Mouse (Mus musculus): ENCODE data around the gene Pex7. TPM values are rescaled to one million over a fixed set of nuclear protein-coding genes. Genes with fewer than 3 reads are reported as not detected.

Gene Pex7
- total RNA-seq, 2 experiments from 2014 or later = 1.7 to 8.9 TPM

DNA sequence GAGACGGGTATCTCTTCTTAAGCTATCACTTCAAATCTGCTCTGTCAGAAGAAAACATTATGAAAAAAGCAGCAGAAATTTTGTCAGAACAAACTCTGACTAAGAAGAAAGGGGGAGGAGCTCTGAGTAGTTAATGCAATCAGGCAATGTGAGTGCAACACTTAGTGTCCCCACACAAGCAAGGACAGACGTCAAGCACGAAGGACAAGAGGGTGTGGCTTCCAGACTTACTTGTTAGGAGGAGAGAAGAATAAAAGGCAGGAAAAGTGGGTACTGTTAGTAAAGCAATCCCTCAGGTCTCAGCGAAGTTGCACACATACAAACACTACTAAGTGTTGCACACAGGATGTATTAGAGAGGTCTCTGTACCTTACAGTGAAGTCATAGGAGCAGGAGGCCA lies 23.1 kb downstream of the Pex7 start:
- ATAC-seq (replicated peaks; ENCODE audit: low FRiP score, poor library complexity, severe bottlenecking) = no peak

DNA sequence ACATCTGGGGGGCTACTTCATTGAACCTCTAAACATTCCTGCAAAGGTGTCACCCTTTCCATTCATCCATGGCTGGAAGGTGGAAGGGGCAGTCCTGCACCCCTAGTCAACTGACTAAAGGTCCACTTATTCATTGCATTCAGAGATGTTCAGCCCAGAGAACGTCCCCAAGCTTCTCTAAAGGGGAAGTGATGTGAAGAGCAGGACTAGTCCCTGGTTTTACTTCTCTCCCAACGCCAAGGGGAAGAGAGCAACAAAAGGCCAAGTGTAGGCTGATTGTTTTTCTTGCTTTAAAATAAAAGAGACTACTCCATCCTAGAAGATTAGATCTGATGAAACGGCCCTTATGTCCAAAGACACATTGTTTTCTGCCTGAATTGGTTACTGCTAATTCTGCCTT lies 27.1 kb downstream of the Pex7 start:
- ATAC-seq (replicated peaks; ENCODE audit: low FRiP score, poor library complexity, severe bottlenecking) = no peak

DNA sequence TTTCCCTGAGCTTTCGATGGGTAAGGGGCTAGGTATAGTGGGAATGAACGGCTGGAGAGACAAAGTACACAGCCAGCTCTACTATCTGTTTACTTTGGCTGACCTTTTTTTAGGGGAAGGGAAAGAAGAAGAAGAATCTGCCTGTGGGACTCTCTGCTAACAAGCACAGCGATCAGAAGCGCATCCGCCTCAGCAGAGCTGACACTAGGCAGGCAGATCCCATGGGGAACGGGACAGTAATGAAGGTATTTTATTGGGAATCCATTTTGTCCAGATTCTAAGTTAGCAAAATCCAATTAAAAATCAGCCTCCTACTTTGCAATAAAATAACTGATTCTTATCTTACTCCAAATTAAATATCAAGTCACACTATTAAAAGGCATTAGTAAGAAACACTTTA lies 28.3 kb downstream of the Pex7 start:
- no peak for ATAC-seq (replicated peaks; ENCODE audit: low FRiP score, poor library complexity, severe bottlenecking)

DNA sequence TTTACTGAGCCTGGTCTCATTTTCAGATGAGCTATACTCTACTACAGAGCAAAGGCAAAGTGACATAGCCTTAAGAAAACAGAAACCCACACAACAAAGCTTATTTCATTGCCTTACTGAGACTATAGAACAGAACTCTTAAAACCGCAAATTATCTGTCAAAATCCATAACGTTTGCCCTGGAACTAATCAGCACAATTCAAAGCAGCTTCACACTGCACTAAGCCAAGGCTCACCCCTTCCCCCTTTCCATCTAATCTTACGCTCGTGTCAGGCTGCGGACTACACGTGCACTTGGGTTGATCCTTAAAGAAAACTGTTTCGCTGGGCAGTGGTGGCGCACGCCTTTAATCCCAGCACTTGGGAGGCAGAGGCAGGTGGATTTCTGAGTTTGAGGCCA lies 29.8 kb downstream of the Pex7 start:
- ATAC-seq (replicated peaks; ENCODE audit: low FRiP score, poor library complexity, severe bottlenecking) = no peak

DNA sequence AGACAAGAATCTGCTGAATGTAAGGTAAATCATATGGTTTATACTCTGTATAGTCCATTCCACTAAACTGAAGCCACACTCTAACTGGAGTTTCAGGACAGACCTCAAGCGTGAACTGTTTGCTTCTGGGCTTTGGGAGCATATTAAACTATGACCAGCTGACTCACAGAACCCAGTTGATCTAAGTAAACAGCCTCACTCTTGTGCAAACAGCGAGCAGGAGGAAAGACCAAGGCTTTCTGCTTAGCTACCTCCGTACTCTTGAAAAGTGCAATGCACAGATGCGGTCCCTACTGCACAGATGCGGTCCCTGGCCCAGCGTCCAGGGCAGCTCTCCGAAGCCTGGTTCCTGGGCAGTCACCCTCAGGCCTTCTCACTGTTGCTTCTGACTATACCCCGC lies 30.2 kb downstream of the Pex7 start:
- no peak for ATAC-seq (replicated peaks; ENCODE audit: low FRiP score, poor library complexity, severe bottlenecking)

DNA sequence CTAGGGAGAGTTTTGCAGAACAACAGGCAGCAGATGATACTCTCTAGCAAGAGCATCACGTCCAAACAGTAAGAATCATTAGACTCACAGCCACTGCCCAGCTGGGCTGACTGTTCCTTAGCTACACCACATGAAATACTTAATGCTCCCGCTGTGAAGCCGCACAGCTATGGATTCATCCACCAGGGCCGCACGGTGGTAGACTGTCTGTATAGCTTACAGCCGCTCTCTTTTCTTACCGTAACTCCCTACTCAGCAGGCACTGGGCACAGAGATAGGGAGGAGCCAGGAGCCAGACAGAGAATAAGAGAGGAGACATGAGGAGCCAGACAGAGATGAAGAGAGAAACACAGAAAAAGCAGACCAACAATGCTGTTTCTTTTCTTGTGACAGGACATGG lies 30.8 kb downstream of the Pex7 start:
- no peak for ATAC-seq (replicated peaks; ENCODE audit: low FRiP score, poor library complexity, severe bottlenecking)

DNA sequence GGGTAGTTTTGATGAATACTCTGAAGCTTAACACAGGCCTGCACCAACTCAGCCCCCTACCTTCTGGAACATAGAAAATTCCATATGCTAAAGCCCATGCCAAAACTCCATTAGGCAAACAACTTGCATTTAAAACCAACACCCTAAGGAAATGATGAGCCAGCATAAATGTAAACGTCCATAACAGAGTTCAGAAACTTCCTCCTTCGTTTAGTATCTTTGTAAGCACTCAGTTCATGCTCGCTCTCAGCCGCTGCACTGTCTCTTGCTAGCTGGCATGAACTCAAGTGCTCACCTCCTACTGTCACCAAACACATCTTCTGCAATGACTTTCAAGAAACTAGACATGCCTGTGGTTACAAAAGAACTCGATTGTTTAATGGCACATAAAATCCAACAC lies 32.1 kb downstream of the Pex7 start:
- ATAC-seq (replicated peaks; ENCODE audit: low FRiP score, poor library complexity, severe bottlenecking) = no peak

DNA sequence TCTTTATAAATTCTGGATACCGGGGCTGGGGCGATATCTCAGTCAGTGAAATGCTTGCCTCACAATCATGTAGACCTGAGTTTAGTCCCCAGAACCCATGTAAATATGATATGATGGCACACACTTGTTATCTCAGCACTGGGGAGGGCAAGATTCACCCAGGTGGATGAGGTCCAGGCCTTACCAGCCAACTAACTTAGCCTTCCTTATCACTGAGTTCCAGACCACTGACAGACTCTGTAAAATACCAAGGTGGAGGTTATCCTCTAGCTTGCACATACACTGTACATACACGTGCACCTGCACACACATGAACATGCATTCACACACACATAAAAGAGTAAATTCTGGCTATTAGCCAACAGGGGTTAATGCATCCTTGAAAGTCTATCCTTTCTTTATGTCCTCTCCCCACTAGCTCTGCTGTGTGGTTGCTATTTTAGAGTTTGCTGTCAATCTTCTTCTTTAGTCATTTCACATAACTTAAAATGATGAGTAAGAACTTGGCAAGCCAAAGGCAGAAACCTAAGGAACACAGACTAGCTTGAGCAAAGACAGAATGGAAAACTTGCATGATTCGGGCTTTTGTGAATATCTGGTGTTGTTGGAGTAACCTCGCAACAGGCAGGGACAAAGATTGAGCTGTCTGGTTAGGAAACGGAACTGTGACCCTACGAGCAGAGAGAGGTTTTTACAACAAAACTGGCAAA lies 51.7 kb downstream of the Pex7 start:
- no peak for ATAC-seq (replicated peaks; ENCODE audit: low FRiP score, poor library complexity, severe bottlenecking)

DNA sequence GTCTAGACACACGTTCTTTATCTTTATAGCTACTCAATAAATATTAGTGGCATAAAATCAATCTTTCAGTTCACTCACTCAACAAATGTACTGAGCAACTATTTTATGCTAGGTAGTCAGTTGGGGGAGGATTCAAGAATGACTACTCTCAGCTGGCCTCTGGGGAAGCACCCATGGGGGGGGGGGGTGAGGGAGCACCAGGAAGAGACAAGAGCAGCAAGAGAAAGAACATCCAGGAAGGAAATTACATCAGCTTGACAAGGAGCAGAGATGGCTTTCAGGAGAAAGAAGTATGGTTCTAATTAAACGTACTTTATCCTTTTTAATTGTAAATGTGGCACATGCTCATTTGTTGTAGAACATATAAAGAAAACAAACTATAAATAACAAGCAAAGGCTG lies 53.9 kb downstream of the Pex7 start:
- no peak for ATAC-seq (replicated peaks; ENCODE audit: low FRiP score, poor library complexity, severe bottlenecking)

DNA sequence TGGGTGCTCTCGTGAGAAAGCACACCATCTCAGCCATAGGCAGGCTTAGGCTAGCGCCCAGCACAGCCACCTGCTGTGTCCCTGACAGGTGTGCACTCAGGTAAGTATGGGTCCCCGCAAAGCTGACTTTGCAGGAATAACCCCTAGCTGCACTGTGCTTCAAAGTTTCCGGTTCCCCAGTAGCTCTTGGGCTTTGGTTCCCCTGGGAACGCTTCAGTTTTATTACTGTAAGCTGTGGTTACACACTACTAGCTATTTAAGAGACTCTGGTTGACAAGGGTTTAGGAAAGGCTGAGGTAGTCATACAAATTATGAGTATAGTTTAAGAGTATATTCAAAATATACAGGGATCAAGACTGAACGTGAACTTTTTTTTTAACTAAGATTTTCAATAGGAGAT lies 54.7 kb downstream of the Pex7 start:
- no peak for ATAC-seq (replicated peaks; ENCODE audit: low FRiP score, poor library complexity, severe bottlenecking)

DNA sequence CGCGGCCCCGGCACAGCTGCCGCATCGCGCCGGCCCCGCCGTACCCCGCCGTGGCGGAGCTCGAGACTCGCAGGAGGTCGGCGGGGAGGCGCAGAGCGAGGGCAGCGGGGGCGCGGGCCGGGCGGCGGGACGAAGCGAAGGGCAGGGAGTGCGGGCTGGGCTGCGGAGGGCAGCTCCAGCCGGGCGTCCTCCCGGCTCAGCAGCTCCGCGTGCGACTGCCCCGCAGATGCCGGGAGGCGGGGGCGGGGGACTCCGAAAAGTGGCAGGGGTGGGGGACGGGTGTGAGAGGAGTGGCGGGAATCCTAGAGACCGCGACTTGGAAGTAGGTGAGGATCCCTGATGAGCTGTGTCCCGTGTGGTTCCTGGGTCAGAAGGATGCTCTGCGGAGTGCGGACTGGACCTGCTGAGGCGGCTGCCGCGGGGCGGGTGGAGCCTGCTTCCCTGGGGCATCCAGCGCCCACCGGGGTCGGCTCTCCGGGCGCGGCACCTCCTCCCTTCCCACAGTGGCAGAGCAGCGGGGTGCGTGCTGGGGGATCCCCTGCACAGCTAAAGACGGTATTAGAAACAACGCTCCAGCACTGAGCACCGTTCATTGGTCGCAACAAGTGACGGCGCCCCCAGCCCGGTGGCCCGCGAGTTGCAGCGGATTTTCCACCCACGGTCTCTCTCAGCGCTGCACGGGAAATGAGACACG lies 56.3 kb downstream of the Pex7 start, which contains the start of gene Slc35d3:
Slc35d3 (minus strand) TSS at position 462 of the 694 bp plus-strand sequence.
- no peak for ATAC-seq (replicated peaks; ENCODE audit: low FRiP score, poor library complexity, severe bottlenecking)

DNA sequence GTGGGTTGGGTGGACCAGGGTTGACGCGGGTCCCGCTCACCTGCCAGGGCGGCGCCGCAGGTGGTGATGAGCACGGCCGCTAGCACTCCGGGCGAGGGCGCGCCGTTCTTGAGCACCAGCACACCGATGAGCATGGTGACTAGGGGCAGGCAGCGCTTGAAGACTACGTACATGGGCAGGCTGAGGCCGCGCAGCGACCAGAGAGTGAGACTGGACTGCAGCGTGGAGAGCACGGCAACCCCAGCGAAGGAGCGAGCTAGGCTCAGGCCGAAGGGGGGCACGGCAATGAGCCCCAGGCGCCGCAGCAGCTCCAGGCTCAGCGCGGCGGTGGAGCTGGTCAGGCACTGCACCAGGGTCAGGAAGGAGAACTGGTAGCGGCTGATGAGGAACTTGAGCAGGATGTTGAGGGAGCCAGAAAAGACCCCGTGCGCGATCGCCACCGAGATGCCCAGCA lies 56.9 kb downstream of the Pex7 start:
- ATAC-seq (replicated peaks; ENCODE audit: low FRiP score, poor library complexity, severe bottlenecking) = no peak

DNA sequence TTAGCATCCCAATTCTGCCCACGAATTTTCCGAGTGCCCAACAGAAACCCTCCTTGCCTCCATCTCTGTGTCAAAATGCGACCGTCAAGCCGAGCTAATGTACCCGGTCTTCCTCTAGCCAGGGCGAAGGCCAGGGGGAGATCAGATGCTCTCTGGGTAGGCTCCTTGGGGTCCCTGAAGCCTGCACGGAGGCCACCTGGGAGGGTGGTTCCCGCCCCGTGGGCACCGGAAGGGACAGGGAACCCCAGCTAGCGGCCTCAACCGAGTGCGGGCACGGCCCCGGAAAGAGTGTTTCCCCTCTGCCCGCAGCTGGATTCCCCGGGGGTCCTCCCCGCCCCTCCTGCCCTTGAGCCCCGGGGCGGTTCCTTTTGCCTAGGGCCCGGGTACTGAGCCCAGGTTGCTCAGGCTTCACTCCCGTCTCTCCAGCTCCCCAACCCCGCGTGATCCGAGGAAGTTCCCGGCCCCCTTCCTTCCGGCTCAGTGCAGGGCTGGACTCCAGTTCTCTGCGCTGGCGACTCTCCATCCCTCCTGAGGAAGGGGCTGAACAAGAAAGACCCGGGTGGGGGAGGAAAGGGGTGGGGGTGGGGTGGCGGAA lies 57.6 kb downstream of the Pex7 start:
- no peak for ATAC-seq (replicated peaks; ENCODE audit: low FRiP score, poor library complexity, severe bottlenecking)

DNA sequence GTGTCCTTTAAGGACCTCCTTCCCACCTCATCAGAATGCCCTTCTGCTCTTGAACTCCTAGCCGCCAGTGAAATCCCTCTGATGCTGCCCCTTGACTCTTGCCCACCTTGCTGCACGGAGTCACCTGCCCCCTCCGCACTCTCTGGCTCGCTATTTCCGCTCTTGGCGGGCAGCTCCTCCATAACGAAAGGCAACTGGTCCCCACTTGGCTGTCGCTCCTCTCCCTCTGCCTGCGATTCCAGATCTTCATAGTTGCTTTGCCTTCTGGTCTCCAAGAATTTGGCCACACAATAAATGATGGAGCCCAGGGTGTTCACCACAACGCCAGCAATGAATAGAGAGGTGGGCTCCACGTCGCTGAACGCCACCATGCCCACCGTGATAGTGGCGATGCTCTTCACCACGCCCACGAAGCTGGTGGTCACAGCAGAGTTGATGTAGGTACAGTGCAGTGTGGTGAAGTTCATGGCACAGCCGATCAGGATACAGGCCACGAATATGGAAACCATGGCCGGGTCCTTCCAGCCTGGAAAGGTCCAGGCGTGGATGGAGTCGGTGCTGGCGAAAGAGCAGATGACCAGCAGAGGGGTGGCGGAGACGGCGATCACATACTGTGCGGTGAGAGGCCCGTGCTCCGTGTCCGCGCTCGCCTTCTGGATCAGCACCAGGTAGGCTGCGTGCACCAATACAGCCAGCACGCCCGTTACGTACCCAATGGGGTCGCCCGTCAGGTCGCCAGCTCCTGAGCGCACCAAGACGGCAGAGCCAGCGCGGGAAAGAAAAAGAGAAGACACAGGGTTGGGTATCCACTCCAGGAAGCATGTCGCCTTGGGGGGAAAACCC lies 58.3 kb downstream of the Pex7 start:
- no peak for ATAC-seq (replicated peaks; ENCODE audit: low FRiP score, poor library complexity, severe bottlenecking)

DNA sequence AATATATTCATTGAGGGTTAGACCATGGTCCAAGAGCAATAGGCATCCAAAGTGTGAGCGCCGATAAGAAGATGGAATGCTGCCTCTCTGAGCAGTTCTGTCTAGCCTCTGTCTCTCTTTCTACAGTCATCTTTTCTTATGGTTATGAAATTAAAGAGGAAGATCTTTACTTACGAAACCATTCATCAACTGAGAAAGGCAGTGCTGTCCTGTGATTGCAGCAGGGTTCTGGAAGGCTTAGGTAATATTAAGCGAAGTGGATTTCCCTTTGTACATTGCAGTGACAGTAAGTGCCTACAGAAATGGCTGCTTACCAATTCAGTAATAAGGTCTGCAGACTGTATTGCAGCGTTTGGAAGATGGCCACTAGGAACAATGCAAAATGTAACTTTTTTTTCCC lies 67.7 kb downstream of the Pex7 start:
- ATAC-seq (replicated peaks; ENCODE audit: low FRiP score, poor library complexity, severe bottlenecking) = no peak

DNA sequence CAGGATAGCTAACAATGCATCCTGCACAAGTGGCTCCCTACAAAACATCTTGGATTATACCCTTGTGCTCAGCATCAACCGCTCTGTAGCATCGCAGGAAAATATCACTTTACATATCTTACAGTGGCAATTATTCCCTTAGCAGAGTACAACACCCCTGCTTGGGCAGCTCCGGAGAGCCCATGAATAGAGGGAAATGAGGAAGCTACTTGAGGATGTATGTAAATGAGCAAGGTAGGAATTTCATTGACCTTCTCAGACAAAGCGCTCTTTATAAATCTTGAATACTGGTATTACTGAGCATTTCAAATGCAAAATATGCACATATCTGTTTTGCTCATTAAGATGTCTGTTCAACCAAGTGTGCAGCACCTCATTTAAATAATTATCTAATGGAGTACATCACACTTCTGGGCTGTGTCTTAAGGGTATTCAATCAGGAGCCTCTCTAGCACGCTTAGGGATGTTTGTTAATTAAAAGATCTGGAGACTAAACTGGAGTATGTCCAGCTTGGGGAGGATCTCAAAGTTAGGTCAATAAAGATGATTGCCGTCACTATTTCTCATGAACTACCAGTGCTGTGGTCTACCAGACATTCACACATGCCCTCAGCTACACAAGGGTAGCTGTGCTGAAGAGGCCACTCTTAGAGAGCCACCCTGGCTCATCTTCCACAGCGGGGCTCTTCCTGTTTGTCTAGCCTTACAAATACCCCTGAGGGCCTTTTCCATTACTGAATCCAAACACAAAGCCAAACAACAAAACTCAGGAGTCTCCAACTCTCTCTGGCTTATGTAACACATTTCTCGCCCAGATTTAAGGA lies 71.4 kb downstream of the Pex7 start:
- ATAC-seq (replicated peaks; ENCODE audit: low FRiP score, poor library complexity, severe bottlenecking) = no peak

DNA sequence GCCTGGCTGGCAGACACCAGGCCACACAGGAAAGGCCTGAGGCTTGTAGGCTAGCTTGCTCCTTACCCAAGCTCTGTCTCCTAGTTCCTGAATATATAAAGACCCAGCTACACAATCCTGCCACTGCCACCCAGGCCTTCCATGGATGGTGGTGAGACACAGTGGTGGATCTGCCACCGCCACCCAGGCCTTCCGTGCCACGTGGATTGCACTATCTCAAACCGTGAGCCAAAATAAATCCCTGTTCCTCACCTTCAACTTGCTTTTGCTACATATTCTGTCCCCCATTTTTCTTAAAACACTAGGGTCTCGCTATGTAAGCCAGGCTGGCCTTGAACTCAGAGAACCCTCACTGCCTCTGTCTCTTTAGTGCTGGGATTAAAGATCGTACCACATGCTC lies 73.3 kb downstream of the Pex7 start:
- ATAC-seq (replicated peaks; ENCODE audit: low FRiP score, poor library complexity, severe bottlenecking) = no peak

DNA sequence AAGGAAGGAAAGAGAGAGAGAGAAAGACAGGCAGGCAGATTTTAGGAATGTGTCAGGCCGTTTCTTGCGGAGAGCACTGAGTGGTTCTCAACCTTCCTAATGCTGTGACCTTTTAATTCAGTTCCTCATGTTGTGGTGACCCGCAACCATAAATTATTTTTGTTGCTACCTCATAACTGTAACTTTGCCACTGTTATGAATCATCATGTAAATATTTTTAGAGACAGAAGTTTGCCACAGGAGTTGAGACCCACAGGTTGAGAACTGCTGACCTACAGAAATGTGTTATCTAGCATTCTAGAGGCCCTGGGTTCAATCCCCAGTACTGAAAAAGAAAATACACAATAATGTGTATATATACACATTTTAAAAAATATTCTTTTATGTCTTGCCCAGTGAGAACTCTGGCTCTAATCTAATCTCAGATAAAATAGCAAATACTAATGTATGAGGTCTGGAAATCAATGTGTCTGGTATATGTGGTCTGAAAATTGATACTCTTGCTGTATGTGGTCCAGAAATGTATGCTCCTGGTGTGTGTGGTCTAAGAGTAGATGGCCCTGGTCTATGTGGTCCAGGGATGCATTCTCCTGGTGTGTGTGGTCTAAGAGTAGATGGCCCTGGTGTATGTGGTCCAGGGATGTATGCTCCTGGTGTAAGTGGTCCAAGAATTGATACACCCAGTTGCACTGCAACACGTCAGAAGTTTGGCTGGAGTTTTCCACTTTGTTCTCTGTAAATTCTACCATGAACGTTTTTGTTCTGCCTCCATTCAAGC lies 76.2 kb downstream of the Pex7 start:
- ATAC-seq (replicated peaks; ENCODE audit: low FRiP score, poor library complexity, severe bottlenecking) = no peak

DNA sequence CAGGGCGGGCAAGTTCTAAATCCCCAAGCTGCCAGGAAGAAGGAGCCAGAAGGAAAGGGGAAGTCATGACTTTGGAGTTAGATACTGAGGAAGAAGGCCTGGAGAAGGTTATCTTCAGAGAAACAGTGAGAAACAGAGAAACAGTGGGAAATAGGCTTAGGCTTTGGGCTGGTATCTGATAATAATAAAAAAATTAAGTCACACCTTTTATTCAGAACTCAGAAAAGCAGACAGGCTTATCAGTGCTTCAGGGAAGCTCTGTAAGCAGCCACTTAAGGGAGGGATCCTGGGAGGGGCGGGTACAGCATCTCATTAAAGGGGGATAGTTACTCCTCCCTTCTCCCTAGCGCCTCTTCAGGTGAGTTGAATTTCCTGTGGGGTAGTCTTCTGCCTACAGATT lies 86.5 kb downstream of the Pex7 start:
- ATAC-seq (replicated peaks; ENCODE audit: low FRiP score, poor library complexity, severe bottlenecking) = no peak
